Mouse (Mus musculus): ENCODE results near the gene Gm12248. TPM values are rescaled to one million over a fixed set of nuclear protein-coding genes. Genes with fewer than 3 reads are reported as not detected.

Gm12248 gene
- polyA plus RNA-seq, 1 experiment from 2014 or later, result not detected

DNA sequence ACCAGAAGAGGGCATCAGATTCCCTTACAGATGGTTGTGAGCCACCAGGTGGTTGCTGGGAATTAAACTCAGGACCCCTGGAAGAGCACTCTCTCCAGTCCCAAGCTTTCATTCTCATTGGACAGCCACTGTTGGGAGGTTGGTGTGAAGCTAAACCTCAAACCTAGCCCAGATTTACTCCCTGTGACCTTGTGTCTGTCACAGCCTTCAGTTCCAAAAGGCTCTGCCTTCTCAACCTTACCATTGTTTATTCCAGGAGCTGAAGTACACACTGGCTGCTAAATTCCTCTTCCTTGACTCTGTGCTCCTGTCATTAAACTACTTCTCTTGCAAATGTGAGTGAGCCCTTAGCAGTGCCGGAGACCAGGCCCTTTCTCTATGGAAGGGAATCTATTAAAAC, 64.0 kb downstream of the Gm12248 start:
- Histone ChIP-seq H3K9ac (ENCODE audit: low read depth, low read length) (no peak overlapping the region), H3K27me3 (replicated peaks; ENCODE audit: control insufficient read depth, insufficient read depth, low read length) (no peaks in the 10 kb centered on the region), H3K4me3 (ENCODE audit: low read length) (no peak overlapping the region), H3K27ac (ENCODE audit: low read length) (no peak overlapping the region), H3K36me3 (ENCODE audit: control insufficient read depth, insufficient read depth, low read length) (no peaks in the 10 kb centered on the region), H3K9me3 (ENCODE audit: control insufficient read depth, low read length) (no peaks in the 10 kb centered on the region), H3K4me1 (ENCODE audit: control insufficient read depth, insufficient read depth, low read length) (peaks cover 55% of the 10 kb centered on the region), H3K4me2 (ENCODE audit: low read depth, low read length) (no peak overlapping the region)
- no peak for ATAC-seq
- 84% methylated on average over 1 of the region's 1 CpGs for WGBS

DNA sequence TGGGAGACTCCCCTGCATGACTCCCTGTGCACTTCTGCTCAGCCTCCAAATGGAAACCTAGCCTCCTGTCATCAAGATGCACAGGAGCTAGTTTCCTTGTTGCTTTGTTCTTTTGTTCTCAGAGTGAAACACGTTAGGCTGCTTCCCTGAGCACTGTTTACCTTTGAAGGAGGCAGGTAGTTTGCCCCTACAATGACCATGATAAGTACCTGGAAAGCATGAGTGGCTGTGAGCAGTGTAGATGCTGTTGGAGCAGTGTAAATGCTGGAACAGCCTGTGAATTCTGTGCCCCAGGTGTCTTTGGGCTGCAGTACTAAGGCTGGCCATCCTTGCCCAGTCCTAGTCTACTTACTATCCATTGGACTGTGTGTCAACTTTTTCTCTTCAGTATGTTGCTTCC, 66.1 kb downstream of the Gm12248 start:
- H3K4me1 ChIP-seq (ENCODE audit: control insufficient read depth, insufficient read depth, low read length), result peaks cover 44% of the 10 kb centered on the region
- H3K9me3 ChIP-seq (ENCODE audit: control insufficient read depth, low read length), result no peaks in the 10 kb centered on the region
- ATAC-seq, result no peak
- H3K36me3 ChIP-seq (ENCODE audit: control insufficient read depth, insufficient read depth, low read length), result no peaks in the 10 kb centered on the region
- 41% methylated on average over 1 of the region's 1 CpGs for WGBS
- H3K4me3 ChIP-seq (ENCODE audit: low read length), result no peak overlapping the region
- no peaks in the 10 kb centered on the region for H3K27me3 ChIP-seq (replicated peaks; ENCODE audit: control insufficient read depth, insufficient read depth, low read length)
- H3K9ac ChIP-seq (ENCODE audit: low read depth, low read length), result no peak overlapping the region
- peak overlapping the region; percentile 12; the same call in 1 of the 2 replicates for H3K27ac ChIP-seq (ENCODE audit: low read length)
- no peak overlapping the region for H3K4me2 ChIP-seq (ENCODE audit: low read depth, low read length)

DNA sequence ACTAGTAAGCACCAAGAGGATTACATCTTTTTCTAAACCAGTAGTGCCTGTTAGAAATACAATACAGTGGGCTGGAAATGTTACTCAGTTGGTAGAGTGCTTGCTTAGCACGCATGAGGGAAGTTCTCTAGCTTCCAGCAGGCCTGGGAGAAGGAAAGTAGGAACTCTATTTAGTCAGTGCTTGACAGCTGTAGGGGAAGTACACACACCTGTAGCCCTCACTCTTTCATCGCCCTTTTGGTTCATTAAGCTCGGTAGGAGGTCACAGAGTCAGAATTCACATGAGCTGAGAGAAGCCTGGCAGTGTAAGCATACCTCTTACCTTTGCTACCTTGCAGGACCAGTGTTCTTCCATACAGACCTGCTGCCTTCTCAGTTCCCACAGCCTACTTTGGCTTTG, 66.6 kb downstream of the Gm12248 start:
- Histone ChIP-seq H3K27me3 (replicated peaks; ENCODE audit: control insufficient read depth, insufficient read depth, low read length) (no peaks in the 10 kb centered on the region), H3K27ac (ENCODE audit: low read length) (peak overlapping the region; percentile 12; the same call in 1 of the 2 replicates), H3K4me3 (ENCODE audit: low read length) (no peak overlapping the region), H3K36me3 (ENCODE audit: control insufficient read depth, insufficient read depth, low read length) (no peaks in the 10 kb centered on the region), H3K9me3 (ENCODE audit: control insufficient read depth, low read length) (no peaks in the 10 kb centered on the region), H3K4me2 (ENCODE audit: low read depth, low read length) (no peak overlapping the region), H3K4me1 (ENCODE audit: control insufficient read depth, insufficient read depth, low read length) (peaks cover 45% of the 10 kb centered on the region), H3K9ac (ENCODE audit: low read depth, low read length) (no peak overlapping the region)
- ATAC-seq, result no peak
- 43% methylated on average over 3 of the region's 3 CpGs for WGBS

DNA sequence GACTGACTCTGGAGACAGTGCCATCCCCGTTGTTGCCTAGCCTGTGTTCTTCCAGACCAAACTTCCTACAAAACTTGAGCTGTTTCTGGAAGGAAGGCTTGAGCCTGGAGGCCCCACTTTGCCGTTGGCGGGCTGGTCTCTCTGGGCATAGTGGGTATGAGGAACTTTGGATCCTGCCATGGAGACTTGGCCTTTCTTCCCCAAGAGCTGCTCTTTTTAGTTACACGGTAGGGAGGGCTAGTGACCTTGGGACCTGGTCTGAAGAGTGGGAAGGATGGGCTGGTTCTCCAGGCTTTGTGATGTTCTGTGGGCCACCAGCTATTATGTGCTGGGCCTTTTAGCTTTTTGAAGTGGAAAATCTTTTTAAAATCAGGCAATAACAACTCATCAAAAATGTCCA, 67.1 kb downstream of the Gm12248 start:
- no peaks in the 10 kb centered on the region for H3K9me3 ChIP-seq (ENCODE audit: control insufficient read depth, low read length)
- no peak for ATAC-seq
- peak overlapping the region; percentile 14; the same call in 1 of the 2 replicates for H3K27ac ChIP-seq (ENCODE audit: low read length)
- H3K9ac ChIP-seq (ENCODE audit: low read depth, low read length), result no peak overlapping the region
- H3K4me3 ChIP-seq (ENCODE audit: low read length), result no peak overlapping the region
- 69% methylated on average over 4 of the region's 4 CpGs for WGBS
- peaks cover 46% of the 10 kb centered on the region for H3K4me1 ChIP-seq (ENCODE audit: control insufficient read depth, insufficient read depth, low read length)
- no peaks in the 10 kb centered on the region for H3K27me3 ChIP-seq (replicated peaks; ENCODE audit: control insufficient read depth, insufficient read depth, low read length)
- H3K4me2 ChIP-seq (ENCODE audit: low read depth, low read length), result no peak overlapping the region
- no peaks in the 10 kb centered on the region for H3K36me3 ChIP-seq (ENCODE audit: control insufficient read depth, insufficient read depth, low read length)

DNA sequence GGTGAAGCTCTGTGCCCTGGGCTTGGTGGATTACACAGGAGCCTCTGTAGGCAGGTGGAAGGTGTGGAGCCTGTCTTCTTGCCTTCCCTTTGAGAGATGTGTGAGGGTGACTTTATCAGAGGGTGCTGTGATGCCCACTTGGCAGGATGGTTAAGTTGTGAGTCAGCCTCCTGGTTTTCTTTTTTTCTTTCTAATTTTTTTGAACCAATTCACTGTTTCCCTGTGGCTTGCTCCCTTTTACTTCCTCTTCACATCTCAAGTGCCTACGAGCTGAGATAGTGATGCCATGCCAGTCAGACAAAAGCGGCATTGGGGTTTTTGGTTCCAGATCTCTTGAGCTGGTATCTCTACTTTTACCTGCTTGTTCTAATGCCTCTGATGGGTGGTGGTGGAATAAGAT, 68.3 kb downstream of the Gm12248 start:
- ATAC-seq, result no peak
- Histone ChIP-seq H3K27ac (ENCODE audit: low read length) (no peak overlapping the region), H3K4me1 (ENCODE audit: control insufficient read depth, insufficient read depth, low read length) (peaks cover 47% of the 10 kb centered on the region), H3K27me3 (replicated peaks; ENCODE audit: control insufficient read depth, insufficient read depth, low read length) (no peaks in the 10 kb centered on the region), H3K9me3 (ENCODE audit: control insufficient read depth, low read length) (no peaks in the 10 kb centered on the region), H3K36me3 (ENCODE audit: control insufficient read depth, insufficient read depth, low read length) (no peaks in the 10 kb centered on the region), H3K4me3 (ENCODE audit: low read length) (no peak overlapping the region), H3K9ac (ENCODE audit: low read depth, low read length) (no peak overlapping the region), H3K4me2 (ENCODE audit: low read depth, low read length) (no peak overlapping the region)
- 79% methylated on average over 2 of the region's 2 CpGs for WGBS

DNA sequence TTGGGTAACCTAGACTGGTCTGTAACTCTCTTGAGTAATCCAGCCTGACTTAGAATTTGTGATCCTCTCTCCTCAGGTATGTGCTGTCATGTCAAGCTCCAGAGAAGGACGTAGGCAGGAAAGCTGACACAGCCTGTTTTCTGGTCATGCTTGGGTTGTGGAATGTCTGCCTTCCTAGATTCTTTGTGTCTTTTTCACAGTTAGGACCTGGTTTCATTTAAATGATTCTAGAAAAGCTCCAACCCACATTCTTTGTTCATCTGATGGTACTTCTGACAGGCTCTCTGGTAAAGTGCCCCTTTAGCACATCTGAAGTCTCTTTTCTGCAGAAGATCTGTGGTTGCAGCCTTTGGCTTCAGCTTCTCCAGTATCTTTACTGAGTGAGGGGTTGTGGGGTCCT, 68.7 kb downstream of the Gm12248 start:
- no peaks in the 10 kb centered on the region for H3K36me3 ChIP-seq (ENCODE audit: control insufficient read depth, insufficient read depth, low read length)
- H3K9ac ChIP-seq (ENCODE audit: low read depth, low read length), result no peak overlapping the region
- ATAC-seq, result no peak
- no peak overlapping the region for H3K4me3 ChIP-seq (ENCODE audit: low read length)
- no peak overlapping the region for H3K4me2 ChIP-seq (ENCODE audit: low read depth, low read length)
- H3K27me3 ChIP-seq (replicated peaks; ENCODE audit: control insufficient read depth, insufficient read depth, low read length), result no peaks in the 10 kb centered on the region
- H3K9me3 ChIP-seq (ENCODE audit: control insufficient read depth, low read length), result no peaks in the 10 kb centered on the region
- no peak overlapping the region for H3K27ac ChIP-seq (ENCODE audit: low read length)
- peaks cover 48% of the 10 kb centered on the region for H3K4me1 ChIP-seq (ENCODE audit: control insufficient read depth, insufficient read depth, low read length)
- whole genome bisulfite sequencing, result 82% methylated on average over 1 of the region's 1 CpGs

DNA sequence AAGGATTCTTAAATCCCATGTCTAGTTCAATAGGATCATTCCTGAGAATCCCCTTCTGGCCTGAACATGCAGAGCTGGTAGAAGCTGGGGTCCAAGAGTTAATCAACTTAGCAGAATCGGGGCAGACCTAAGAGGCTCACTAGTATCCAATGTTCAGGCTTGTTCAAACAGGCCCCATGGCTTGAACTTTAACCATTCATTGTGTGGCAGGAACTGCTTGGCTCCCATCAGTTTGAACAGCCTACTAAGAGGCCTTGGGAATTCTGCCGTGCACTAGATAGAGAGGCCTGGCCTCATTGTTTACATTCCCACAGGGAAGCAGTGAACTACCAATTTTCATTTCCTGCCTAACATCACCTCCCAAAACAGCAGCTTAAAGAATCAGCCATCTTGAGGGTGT, 71.3 kb downstream of the Gm12248 start:
- H3K9me3 ChIP-seq (ENCODE audit: control insufficient read depth, low read length), result no peaks in the 10 kb centered on the region
- ATAC-seq, result peak; percentile 88
- H3K27me3 ChIP-seq (replicated peaks; ENCODE audit: control insufficient read depth, insufficient read depth, low read length), result no peaks in the 10 kb centered on the region
- peak overlapping the region; percentile 73 for H3K27ac ChIP-seq (ENCODE audit: low read length)
- WGBS, result 17% methylated on average over 2 of the region's 2 CpGs
- H3K4me1 ChIP-seq (ENCODE audit: control insufficient read depth, insufficient read depth, low read length), result peaks cover 67% of the 10 kb centered on the region
- peak overlapping the region; percentile 21 for H3K4me2 ChIP-seq (ENCODE audit: low read depth, low read length)
- H3K9ac ChIP-seq (ENCODE audit: low read depth, low read length), result peak overlapping the region; percentile 23; the same call in 1 of the 2 replicates
- no peaks in the 10 kb centered on the region for H3K36me3 ChIP-seq (ENCODE audit: control insufficient read depth, insufficient read depth, low read length)
- H3K4me3 ChIP-seq (ENCODE audit: low read length), result no peak overlapping the region

DNA sequence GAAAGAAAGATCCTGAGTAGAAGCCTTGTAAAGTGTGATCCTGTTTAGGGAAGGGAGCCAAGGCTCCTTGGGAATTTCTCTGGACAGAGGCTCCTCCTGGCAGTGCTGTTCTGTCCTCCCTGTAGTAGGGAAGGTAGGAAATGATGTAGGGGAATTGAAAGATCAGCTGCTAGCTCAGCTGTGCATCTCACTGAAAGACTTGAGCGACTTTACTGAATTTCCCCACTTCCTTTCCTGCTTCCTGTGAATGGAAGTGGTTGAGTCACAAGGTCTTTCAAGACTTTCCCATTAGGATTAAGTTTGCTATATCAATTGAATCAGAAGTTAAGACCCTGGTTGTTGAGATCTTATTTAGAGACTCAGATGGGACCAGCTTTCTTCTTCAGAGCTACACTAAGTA, 71.8 kb downstream of the Gm12248 start:
- H3K9me3 ChIP-seq (ENCODE audit: control insufficient read depth, low read length), result no peaks in the 10 kb centered on the region
- no peaks in the 10 kb centered on the region for H3K27me3 ChIP-seq (replicated peaks; ENCODE audit: control insufficient read depth, insufficient read depth, low read length)
- peaks cover 67% of the 10 kb centered on the region for H3K4me1 ChIP-seq (ENCODE audit: control insufficient read depth, insufficient read depth, low read length)
- H3K36me3 ChIP-seq (ENCODE audit: control insufficient read depth, insufficient read depth, low read length), result no peaks in the 10 kb centered on the region
- peak overlapping the region; percentile 21; the same call in 1 of the 2 replicates for H3K4me2 ChIP-seq (ENCODE audit: low read depth, low read length)
- H3K4me3 ChIP-seq (ENCODE audit: low read length), result no peak overlapping the region
- ATAC-seq, result no peak
- WGBS, result 32% methylated on average over 1 of the region's 1 CpGs
- H3K9ac ChIP-seq (ENCODE audit: low read depth, low read length), result no peak overlapping the region
- peak overlapping the region; percentile 73 for H3K27ac ChIP-seq (ENCODE audit: low read length)

DNA sequence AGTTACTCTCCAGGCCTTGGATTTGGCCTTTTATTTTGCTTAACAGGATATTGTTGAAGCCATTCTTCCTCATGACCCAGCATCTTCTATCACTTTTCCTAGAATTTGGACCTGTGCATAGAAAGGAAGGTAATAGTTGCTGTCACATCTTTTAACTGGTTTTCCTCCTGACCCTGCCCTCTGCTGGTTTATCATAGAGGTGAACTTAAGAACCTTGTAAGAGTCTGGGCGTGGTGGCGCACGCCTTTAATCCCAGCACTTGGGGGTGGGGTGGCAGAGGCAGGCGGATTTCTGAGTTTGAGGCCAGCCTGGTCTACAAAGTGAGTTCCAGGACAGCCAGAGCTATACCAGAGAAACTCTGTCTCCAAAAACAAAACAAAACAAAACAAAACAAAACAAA, 74.2 kb downstream of the Gm12248 start:
- no peaks in the 10 kb centered on the region for H3K27me3 ChIP-seq (replicated peaks; ENCODE audit: control insufficient read depth, insufficient read depth, low read length)
- H3K9me3 ChIP-seq (ENCODE audit: control insufficient read depth, low read length), result no peaks in the 10 kb centered on the region
- H3K4me2 ChIP-seq (ENCODE audit: low read depth, low read length), result no peak overlapping the region
- H3K4me1 ChIP-seq (ENCODE audit: control insufficient read depth, insufficient read depth, low read length), result peaks cover 70% of the 10 kb centered on the region
- 79% methylated on average over 4 of the region's 4 CpGs for WGBS
- H3K27ac ChIP-seq (ENCODE audit: low read length), result no peak overlapping the region
- H3K36me3 ChIP-seq (ENCODE audit: control insufficient read depth, insufficient read depth, low read length), result no peaks in the 10 kb centered on the region
- no peak overlapping the region for H3K9ac ChIP-seq (ENCODE audit: low read depth, low read length)
- ATAC-seq, result no peak
- no peak overlapping the region for H3K4me3 ChIP-seq (ENCODE audit: low read length)

DNA sequence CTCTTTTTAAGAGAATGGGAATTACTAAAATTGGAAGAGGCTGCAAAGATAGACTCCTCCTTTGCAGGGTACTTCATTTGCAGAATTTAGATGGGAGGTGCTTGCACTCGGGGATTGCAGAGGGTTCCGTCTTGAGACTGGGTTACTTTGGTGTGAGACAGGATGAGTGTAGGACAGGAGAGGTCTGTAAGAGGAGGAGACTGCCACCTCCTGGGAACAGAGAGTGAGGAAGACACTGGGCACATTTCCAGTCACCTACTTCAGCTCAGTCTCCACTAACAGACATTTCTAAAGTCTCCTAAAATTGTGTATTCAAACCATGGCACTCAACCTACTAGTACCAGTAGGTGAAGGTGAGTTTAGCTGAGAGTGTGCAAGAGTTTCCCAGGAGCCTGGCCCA, 74.6 kb downstream of the Gm12248 start:
- Histone ChIP-seq H3K4me3 (ENCODE audit: low read length) (no peak overlapping the region), H3K9me3 (ENCODE audit: control insufficient read depth, low read length) (no peaks in the 10 kb centered on the region), H3K4me2 (ENCODE audit: low read depth, low read length) (no peak overlapping the region), H3K27me3 (replicated peaks; ENCODE audit: control insufficient read depth, insufficient read depth, low read length) (no peaks in the 10 kb centered on the region), H3K36me3 (ENCODE audit: control insufficient read depth, insufficient read depth, low read length) (no peaks in the 10 kb centered on the region), H3K9ac (ENCODE audit: low read depth, low read length) (no peak overlapping the region), H3K27ac (ENCODE audit: low read length) (no peak overlapping the region), H3K4me1 (ENCODE audit: control insufficient read depth, insufficient read depth, low read length) (peaks cover 72% of the 10 kb centered on the region)
- WGBS, result 47% methylated on average over 2 of the region's 2 CpGs
- no peak for ATAC-seq
